Mouse (Mus musculus) embryonic facial prominence, embryonic 11.5 days (tissue): ENCODE results near the gene Fhdc1. TPM values are rescaled to one million over a fixed set of nuclear protein-coding genes. Genes with fewer than 3 reads are reported as not detected.

Source experiments
- ATAC-seq: fragments of 200-750 bp; cut with Nextera tagmentation; replicated peaks from 2 replicates; pipeline ENCODE4 v1.8.0; 2017; ENCODE audit warnings: low read depth; ENCODE audit not compliant: insufficient number of reproducible peaks, low FRiP score, low TSS enrichment
- DNase-seq: peaks from one replicate; pipeline ENCODE4 v3.0.0-alpha.2; 2015; ENCODE audit warnings: low spot score
- H3K27ac ChIP-seq: fragments of 300-500 bp; sonication (generic); replicated peaks from 2 replicates; pipeline ENCODE4 v1.5.1; 2014; ENCODE audit warnings: mild to moderate bottlenecking, low read depth, low read length, control low read depth
- H3K27me3 ChIP-seq: fragments of 300-500 bp; sonication (generic); 2 replicates; pipeline ENCODE4 v1.6.1; 2014; ENCODE audit warnings: mild to moderate bottlenecking, low read length, moderate library complexity, mixed read lengths; ENCODE audit not compliant: control insufficient read depth, insufficient read depth
- H3K36me3 ChIP-seq: fragments of 300-500 bp; sonication (generic); replicated peaks from 2 replicates; pipeline ENCODE4 v1.6.1; 2014; ENCODE audit warnings: low read depth, mild to moderate bottlenecking, low read length, moderate library complexity, mixed read lengths; ENCODE audit not compliant: control insufficient read depth, insufficient read depth
- H3K4me1 ChIP-seq: fragments of 300-500 bp; sonication (generic); 2 replicates; pipeline ENCODE4 v1.6.1; 2014; ENCODE audit warnings: low read length, mixed read lengths; ENCODE audit not compliant: control insufficient read depth, insufficient read depth
- H3K4me2 ChIP-seq: fragments of 300-500 bp; sonication (generic); 2 replicates; pipeline ENCODE4 v1.6.1; 2014; ENCODE audit warnings: low read depth, mild to moderate bottlenecking, control low read depth, low read length, moderate library complexity
- H3K4me3 ChIP-seq: fragments of 300-500 bp; sonication (generic); 2 replicates; pipeline ENCODE4 v1.5.1; 2014; ENCODE audit warnings: low read depth, low read length, control low read depth
- H3K9ac ChIP-seq: fragments of 300-500 bp; sonication (generic); replicated peaks from 2 replicates; pipeline ENCODE4 v1.6.1; 2014; ENCODE audit warnings: mild to moderate bottlenecking, control low read depth, low read length
- H3K9me3 ChIP-seq: fragments of 300-500 bp; sonication (generic); replicated peaks from 2 replicates; pipeline ENCODE4 v1.6.1; 2016; ENCODE audit warnings: mild to moderate bottlenecking, low read length, inconsistent platforms, mixed read lengths; ENCODE audit not compliant: control insufficient read depth
- WGBS: fragments of 180-500 bp; shearing (Covaris S2); extraction: QIAGEN DNeasy Blood & Tissue Kit; methylation state at CpG from one replicate; pipeline ENCODE4 v1.1.7; 2014; 5-methylcytosine and 5-hydroxymethylcytosine counted together
- polyA plus RNA-seq: library from polyadenylated mRNA; unstranded; fragments of >200 nt; fragmentation: Nextera tagmentation; extraction: Ambion mirVana; gene quantifications from 2 replicates; pipeline ENCODE4 v1.2.1, GENCODE M21; 2014

Gene Fhdc1
- polyA plus RNA-seq, 1 experiment from 2014 or later, result 1.8 TPM

DNA sequence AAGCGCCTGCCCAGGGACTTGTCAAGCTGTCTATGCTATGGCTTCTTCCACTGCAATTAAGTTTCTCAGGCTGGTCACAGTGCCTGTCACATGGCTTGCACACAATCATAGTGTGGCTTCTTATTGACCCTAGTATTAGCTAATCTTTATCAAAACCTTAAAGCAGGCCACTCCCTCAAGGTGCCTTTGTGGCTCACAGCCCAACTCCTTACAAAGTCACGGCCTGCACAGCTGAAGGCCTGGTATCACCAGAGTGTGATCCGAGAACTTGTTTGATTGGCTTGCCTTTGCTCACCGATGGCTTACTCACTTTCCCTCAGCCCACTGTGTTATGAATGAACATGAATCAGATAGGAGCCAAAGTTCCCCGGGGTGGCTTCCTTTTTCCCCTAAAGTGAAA, 52.5 kb downstream of the Fhdc1 start:
- H3K9me3 ChIP-seq, result no peaks in the 10 kb centered on the region
- no peak overlapping the region for H3K9ac ChIP-seq
- H3K27ac ChIP-seq, result no peak overlapping the region
- no peak overlapping the region for H3K4me3 ChIP-seq
- no peak overlapping the region for H3K4me2 ChIP-seq
- 88% methylated on average over 5 of the region's 5 CpGs for WGBS
- DNase-seq, result no peak
- H3K36me3 ChIP-seq, result no peaks in the 10 kb centered on the region
- H3K4me1 ChIP-seq, result no peaks in the 10 kb centered on the region
- no peaks in the 10 kb centered on the region for H3K27me3 ChIP-seq
- no peak for ATAC-seq

DNA sequence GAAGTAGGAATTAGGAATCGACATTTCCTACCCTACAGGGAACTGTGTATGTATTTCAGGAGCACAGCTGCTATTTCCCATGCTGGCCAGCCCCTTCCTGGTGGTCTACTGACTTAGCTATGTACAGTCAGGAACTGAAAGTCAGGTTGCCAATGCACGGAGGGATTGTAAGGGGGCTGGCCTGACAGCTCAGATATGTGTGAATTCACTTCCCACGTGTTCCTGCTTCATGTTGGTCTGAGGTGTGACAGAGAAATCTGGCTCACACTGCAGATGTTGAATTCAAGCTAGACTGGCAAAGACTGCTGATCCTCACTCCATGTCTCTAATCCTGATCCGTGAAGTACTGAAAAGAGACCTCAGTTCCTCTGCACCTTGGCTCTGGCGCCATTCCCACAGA, 57.9 kb downstream of the Fhdc1 start:
- WGBS, result 74% methylated on average over 5 of the region's 5 CpGs
- ATAC-seq, result no peak
- no peaks in the 10 kb centered on the region for H3K9me3 ChIP-seq

DNA sequence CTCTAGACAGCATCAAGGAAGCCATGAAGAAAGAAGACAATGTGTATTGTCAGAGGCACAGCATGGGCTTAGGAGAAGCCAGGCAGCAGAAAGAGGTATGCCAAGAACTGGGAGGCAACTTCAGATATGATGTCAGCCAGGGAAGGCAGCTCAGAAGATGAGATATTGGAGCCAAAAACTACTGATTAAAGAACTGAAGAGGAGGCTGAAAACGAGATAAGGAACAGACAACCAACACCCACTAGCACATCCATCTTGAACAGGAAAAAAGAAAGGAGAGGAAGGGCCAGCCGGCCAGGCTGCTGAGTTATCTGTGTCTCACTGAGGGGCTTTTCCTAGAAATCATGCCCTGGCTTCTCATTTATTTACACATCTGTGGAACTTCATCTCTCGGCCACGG, 66.4 kb downstream of the Fhdc1 start:
- H3K27me3 ChIP-seq, result no peaks in the 10 kb centered on the region
- H3K36me3 ChIP-seq, result no peaks in the 10 kb centered on the region
- ATAC-seq (no peak), DNase-seq (no peak)
- no peak overlapping the region for H3K9ac ChIP-seq
- H3K27ac ChIP-seq, result no peak overlapping the region
- no peaks in the 10 kb centered on the region for H3K4me1 ChIP-seq
- no peak overlapping the region for H3K4me2 ChIP-seq
- 77% methylated on average over 4 of the region's 4 CpGs for WGBS
- H3K4me3 ChIP-seq, result no peak overlapping the region
- no peaks in the 10 kb centered on the region for H3K9me3 ChIP-seq

More for the DNA sequence above, 57.9 kb downstream of the Fhdc1 start:
- Histone ChIP-seq H3K4me2 (no peak overlapping the region), H3K36me3 (no peaks in the 10 kb centered on the region), H3K9ac (no peak overlapping the region), H3K27ac (no peak overlapping the region), H3K4me1 (no peaks in the 10 kb centered on the region), H3K4me3 (no peak overlapping the region), H3K27me3 (no peaks in the 10 kb centered on the region)
- DNase-seq, result no peak

DNA sequence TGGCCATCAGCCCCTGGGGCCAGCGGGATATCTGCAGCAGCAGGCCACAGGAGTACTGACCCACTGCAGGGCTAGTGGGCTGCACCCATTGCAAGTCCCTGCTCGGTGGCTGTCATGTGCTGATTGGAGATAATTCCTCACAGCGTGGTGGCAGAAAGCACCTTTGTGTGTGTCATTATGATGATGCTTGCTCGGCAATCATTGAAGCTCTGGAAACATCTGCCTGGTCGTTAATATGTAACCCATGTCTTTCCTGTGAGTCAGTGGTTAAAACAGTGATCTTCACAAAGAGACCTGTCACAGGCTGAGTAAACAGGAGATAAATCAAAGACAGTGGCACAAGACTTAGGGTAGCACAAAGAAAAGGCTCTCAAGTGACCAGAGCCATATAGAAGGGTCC, 67.3 kb downstream of the Fhdc1 start:
- Histone ChIP-seq H3K9ac (no peak overlapping the region), H3K4me1 (no peaks in the 10 kb centered on the region), H3K27me3 (no peaks in the 10 kb centered on the region), H3K9me3 (no peaks in the 10 kb centered on the region), H3K4me2 (no peak overlapping the region), H3K4me3 (no peak overlapping the region), H3K27ac (no peak overlapping the region), H3K36me3 (no peaks in the 10 kb centered on the region)
- ATAC-seq (no peak), DNase-seq (no peak)
- 69% methylated on average over 5 of the region's 5 CpGs for WGBS

- no peak overlapping the region for H3K9ac ChIP-seq
- H3K4me1 ChIP-seq, result no peaks in the 10 kb centered on the region
- no peaks in the 10 kb centered on the region for H3K9me3 ChIP-seq
- no peaks in the 10 kb centered on the region for H3K27me3 ChIP-seq
- H3K4me3 ChIP-seq, result no peak overlapping the region
- 75% methylated on average over 3 of the region's 3 CpGs for WGBS
- no peaks in the 10 kb centered on the region for H3K36me3 ChIP-seq
- no peak for DNase-seq
- no peak overlapping the region for H3K4me2 ChIP-seq
- no peak for ATAC-seq
- H3K27ac ChIP-seq, result no peak overlapping the region
These were observed 70.8 kb downstream of the Fhdc1 start for GRCm38 (mm10) chr3:84409474-84409862.

DNA sequence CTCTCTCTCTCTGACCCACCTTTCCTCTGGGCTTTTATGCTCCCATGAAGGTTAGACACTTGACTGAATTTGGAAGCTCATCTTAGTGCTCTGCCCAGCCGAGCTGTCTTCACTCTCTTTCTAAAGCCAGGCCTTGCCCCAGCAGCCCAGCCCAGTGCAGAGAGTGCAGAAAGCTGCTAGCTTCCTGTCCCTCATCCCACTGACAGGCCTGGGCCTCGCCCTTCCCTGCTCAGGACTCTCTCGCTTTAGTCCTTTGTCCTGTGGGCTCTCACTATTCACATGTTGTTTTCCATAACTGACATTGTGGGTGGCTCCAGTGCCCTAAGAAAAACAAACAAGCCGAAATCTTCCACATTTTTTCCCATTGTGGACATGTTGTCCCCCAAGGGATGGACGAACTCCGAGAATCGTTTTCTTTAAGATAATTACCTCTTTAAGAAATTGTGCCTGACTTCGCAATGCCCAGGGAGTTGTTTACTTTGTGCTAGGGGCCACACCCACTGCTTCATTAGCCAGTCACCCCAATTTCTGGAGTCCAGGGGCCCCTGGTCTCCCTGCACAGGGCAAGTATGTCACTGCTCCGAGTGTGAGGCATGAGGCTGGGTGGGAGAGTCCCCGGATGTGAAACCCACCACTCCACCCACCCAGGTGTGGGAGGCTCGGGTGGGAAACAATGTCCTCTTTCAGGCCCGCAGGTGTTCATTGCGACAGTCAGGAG, 71.3 kb downstream of the Fhdc1 start:
- H3K27ac ChIP-seq, result no peak overlapping the region
- no peaks in the 10 kb centered on the region for H3K4me1 ChIP-seq
- H3K4me2 ChIP-seq, result no peak overlapping the region
- no peak overlapping the region for H3K9ac ChIP-seq
- no peak for ATAC-seq
- no peak for DNase-seq
- H3K27me3 ChIP-seq, result no peaks in the 10 kb centered on the region
- WGBS, result 41% methylated on average over 13 of the region's 13 CpGs
- no peaks in the 10 kb centered on the region for H3K9me3 ChIP-seq
- H3K36me3 ChIP-seq, result no peaks in the 10 kb centered on the region
- H3K4me3 ChIP-seq, result no peak overlapping the region

GRCm38 (mm10) chr3:84405523-84405922, 74.7 kb downstream of the Fhdc1 start:
- Histone ChIP-seq H3K9ac (no peak overlapping the region), H3K27ac (no peak overlapping the region), H3K4me1 (no peaks in the 10 kb centered on the region), H3K36me3 (no peaks in the 10 kb centered on the region), H3K27me3 (no peaks in the 10 kb centered on the region), H3K9me3 (no peaks in the 10 kb centered on the region), H3K4me3 (no peak overlapping the region), H3K4me2 (no peak overlapping the region)
- no peak for DNase-seq
- ATAC-seq, result no peak
- WGBS, result 73% methylated on average over 4 of the region's 4 CpGs

- Histone ChIP-seq H3K27me3 (no peaks in the 10 kb centered on the region), H3K4me3 (no peak overlapping the region), H3K36me3 (no peaks in the 10 kb centered on the region), H3K9ac (no peak overlapping the region), H3K4me1 (no peaks in the 10 kb centered on the region), H3K4me2 (no peak overlapping the region), H3K27ac (no peak overlapping the region), H3K9me3 (no peaks in the 10 kb centered on the region)
- DNase-seq, result peak; percentile 7
- WGBS, result 44% methylated on average over 5 of the region's 5 CpGs
- ATAC-seq, result no peak
These were observed 76.8 kb downstream of the Fhdc1 start for GRCm38 (mm10) chr3:84403389-84403788.
